Mouse (Mus musculus): ENCODE data around the gene Rbms1. TPM values are rescaled to one million over a fixed set of nuclear protein-coding genes. Genes with fewer than 3 reads are reported as not detected.
A peak's percentile ranks its signal among the peaks of the same experiment; 100 is the strongest.

The Rbms1 gene
- polyA plus RNA-seq, 1 experiment = 42.9 TPM

GRCm38 (mm10) chr2:60711098-60711880 lies 251.7 kb downstream of the Rbms1 start:
- no peaks in the 10 kb centered on the region for H3K79me2 ChIP-seq (ENCODE audit: control insufficient read depth, insufficient read depth)

GRCm38 (mm10) chr2:60710317-60710716 lies 252.7 kb downstream of the Rbms1 start:
- Histone ChIP-seq H3K27me3 (ENCODE audit: control insufficient read depth, insufficient read depth, insufficient read length) (no peaks in the 10 kb centered on the region), H3K79me3 (ENCODE audit: low read depth) (no peaks in the 10 kb centered on the region), H3K36me3 (ENCODE audit: control insufficient read depth, insufficient read depth) (no peaks in the 10 kb centered on the region), H3K4me3 (ENCODE audit: insufficient read depth, poor library complexity, severe bottlenecking) (no peak overlapping the region), H3K79me2 (ENCODE audit: control insufficient read depth, insufficient read depth) (no peaks in the 10 kb centered on the region), H3ac (ENCODE audit: control insufficient read depth, insufficient read length, low read depth) (no peak overlapping the region)
- no peak for TF ChIP-seq CEBPB (IDR thresholded peaks at IDR 0.05; ENCODE audit: low read depth)
- TF ChIP-seq MYOD1 (IDR thresholded peaks at IDR 0.05; ENCODE audit: control insufficient read depth, insufficient read length, low read depth) = peak; percentile 98

More at GRCm38 (mm10) chr2:60711098-60711880, 251.7 kb downstream of the Rbms1 start:
- H3K36me3 ChIP-seq (ENCODE audit: control insufficient read depth, insufficient read depth) = no peaks in the 10 kb centered on the region
- H3K27me3 ChIP-seq (ENCODE audit: control insufficient read depth, insufficient read depth, insufficient read length) = no peaks in the 10 kb centered on the region
- no peak overlapping the region for H3K4me3 ChIP-seq (ENCODE audit: insufficient read depth, poor library complexity, severe bottlenecking)
- no peak for TF ChIP-seq MYOG (IDR thresholded peaks at IDR 0.05; ENCODE audit: control insufficient read depth, extremely low read depth, insufficient read length)
- H3K79me3 ChIP-seq (ENCODE audit: low read depth) = no peaks in the 10 kb centered on the region
- H3ac ChIP-seq (ENCODE audit: control insufficient read depth, insufficient read length, low read depth) = no peak overlapping the region

GRCm38 (mm10) chr2:60708671-60709070 lies 254.3 kb downstream of the Rbms1 start:
- TF ChIP-seq MYOD1 (IDR thresholded peaks at IDR 0.05; ENCODE audit: control insufficient read depth, insufficient read length, low read depth) (no peak), CTCF (IDR thresholded peaks at IDR 0.05; ENCODE audit: control insufficient read depth, insufficient read depth, insufficient read length) (no peak), MAX (IDR thresholded peaks at IDR 0.05) (no peak), USF1 (IDR thresholded peaks at IDR 0.05; ENCODE audit: low read depth) (no peak), MYOG (IDR thresholded peaks at IDR 0.05; ENCODE audit: control insufficient read depth, extremely low read depth, insufficient read length) (no peak), CEBPB (IDR thresholded peaks at IDR 0.05; ENCODE audit: low read depth) (no peak), FOSL1 (IDR thresholded peaks at IDR 0.05; ENCODE audit: insufficient read depth, low read length, poor library complexity, severe bottlenecking) (no peak)
- Histone ChIP-seq H3ac (ENCODE audit: control insufficient read depth, insufficient read length, low read depth) (no peak overlapping the region), H3K79me3 (ENCODE audit: low read depth) (no peaks in the 10 kb centered on the region), H3K79me2 (ENCODE audit: control insufficient read depth, insufficient read depth) (no peaks in the 10 kb centered on the region), H3K27me3 (ENCODE audit: control insufficient read depth, insufficient read depth, insufficient read length) (no peaks in the 10 kb centered on the region), H3K36me3 (ENCODE audit: control insufficient read depth, insufficient read depth) (no peaks in the 10 kb centered on the region), H3K4me3 (ENCODE audit: insufficient read depth, poor library complexity, severe bottlenecking) (no peak overlapping the region)

- Histone ChIP-seq H3K4me3 (ENCODE audit: insufficient read depth, poor library complexity, severe bottlenecking) (no peak overlapping the region), H3K27me3 (ENCODE audit: control insufficient read depth, insufficient read depth, insufficient read length) (no peaks in the 10 kb centered on the region), H3K79me2 (ENCODE audit: control insufficient read depth, insufficient read depth) (no peaks in the 10 kb centered on the region), H3K79me3 (ENCODE audit: low read depth) (no peaks in the 10 kb centered on the region), H3K36me3 (ENCODE audit: control insufficient read depth, insufficient read depth) (no peaks in the 10 kb centered on the region), H3ac (ENCODE audit: control insufficient read depth, insufficient read length, low read depth) (no peak overlapping the region)
- TF ChIP-seq FOSL1 (IDR thresholded peaks at IDR 0.05; ENCODE audit: insufficient read depth, low read length, poor library complexity, severe bottlenecking) (no peak), USF1 (IDR thresholded peaks at IDR 0.05; ENCODE audit: low read depth) (no peak), MAX (IDR thresholded peaks at IDR 0.05) (no peak), CEBPB (IDR thresholded peaks at IDR 0.05; ENCODE audit: low read depth) (no peak), MYOG (IDR thresholded peaks at IDR 0.05; ENCODE audit: control insufficient read depth, extremely low read depth, insufficient read length) (no peak), CTCF (IDR thresholded peaks at IDR 0.05; ENCODE audit: control insufficient read depth, insufficient read depth, insufficient read length) (no peak), MYOD1 (IDR thresholded peaks at IDR 0.05; ENCODE audit: control insufficient read depth, insufficient read length, low read depth) (no peak)
These were observed 256.1 kb downstream of the Rbms1 start for GRCm38 (mm10) chr2:60706866-60707265.

- Histone ChIP-seq H3ac (ENCODE audit: control insufficient read depth, insufficient read length, low read depth) (no peak overlapping the region), H3K27me3 (ENCODE audit: control insufficient read depth, insufficient read depth, insufficient read length) (no peaks in the 10 kb centered on the region), H3K79me3 (ENCODE audit: low read depth) (no peaks in the 10 kb centered on the region), H3K36me3 (ENCODE audit: control insufficient read depth, insufficient read depth) (no peaks in the 10 kb centered on the region), H3K4me3 (ENCODE audit: insufficient read depth, poor library complexity, severe bottlenecking) (no peak overlapping the region), H3K79me2 (ENCODE audit: control insufficient read depth, insufficient read depth) (no peaks in the 10 kb centered on the region)
- TF ChIP-seq FOSL1 (IDR thresholded peaks at IDR 0.05; ENCODE audit: insufficient read depth, low read length, poor library complexity, severe bottlenecking) = no peak
These were observed 257.6 kb downstream of the Rbms1 start for GRCm38 (mm10) chr2:60705426-60705825.

GRCm38 (mm10) chr2:60703315-60703714 lies 259.7 kb downstream of the Rbms1 start:
- Histone ChIP-seq H3K36me3 (ENCODE audit: control insufficient read depth, insufficient read depth) (no peaks in the 10 kb centered on the region), H3K79me2 (ENCODE audit: control insufficient read depth, insufficient read depth) (no peaks in the 10 kb centered on the region), H3K79me3 (ENCODE audit: low read depth) (no peaks in the 10 kb centered on the region), H3K27me3 (ENCODE audit: control insufficient read depth, insufficient read depth, insufficient read length) (no peaks in the 10 kb centered on the region), H3K4me3 (ENCODE audit: insufficient read depth, poor library complexity, severe bottlenecking) (no peak overlapping the region), H3ac (ENCODE audit: control insufficient read depth, insufficient read length, low read depth) (no peak overlapping the region)
- TF ChIP-seq MAX (IDR thresholded peaks at IDR 0.05) (no peak), CTCF (IDR thresholded peaks at IDR 0.05; ENCODE audit: control insufficient read depth, insufficient read depth, insufficient read length) (no peak), FOSL1 (IDR thresholded peaks at IDR 0.05; ENCODE audit: insufficient read depth, low read length, poor library complexity, severe bottlenecking) (no peak)

Measured in C2C12 (cell line).